In genomic region chr14:25508757-25509139, GRCm38 (mm10) we compare ENCODE assay signal across 11 mouse cellular contexts. TPM values are rescaled to one million over a fixed set of nuclear protein-coding genes. Genes with fewer than 3 reads are reported as not detected.
DNase-seq lines count a peak whose midpoint lies in the region; ATAC-seq lines count a peak whose summit lies in the region.
"Had no signal": no experiment of that assay in that cellular context is flagged by ENCODE, and none has a peak within 500 bp of the region (broad histone marks: within the 10 kb centered on the region; RNA-seq: fewer than 3 reads in every experiment).

No protein-coding gene starts in this region.

- DNase-seq in heart, adult 11 months, result peak; percentile 97
- DNase-seq in heart, postnatal 25 days (ENCODE audit: low spot score), result no peak
- peak; percentile 61 to 82 for DNase-seq in heart, postnatal 10 days
- DNase-seq in left cerebral cortex, postnatal 36 days (ENCODE audit: low spot score in 2 of 2), result no peak
- DNase-seq in cerebellum, postnatal 10 days, result no peak

- no peak for ATAC-seq in heart, embryonic 11.5 days (replicated peaks; ENCODE audit: insufficient number of reproducible peaks, low FRiP score, low TSS enrichment)
- no peak for ATAC-seq in liver, embryonic 12.5 days
- no peak for ATAC-seq in CD4-positive, CD25-positive, alpha-beta regulatory T cell, adult 4 months

- no peaks in the 10 kb centered on the region for H3K27me3 ChIP-seq in heart, embryonic 11.5 days (ENCODE audit: control insufficient read depth, insufficient read depth, low read length)
- no peaks in the 10 kb centered on the region for H3K27me3 ChIP-seq in liver, embryonic 12.5 days (replicated peaks)
- H3K27me3 ChIP-seq: megakaryocyte, embryonic 14.5 days; neural tube, embryonic 15.5 days had no signal

- H3K4me2 ChIP-seq in heart, embryonic 11.5 days, result 0 out of 2 replicates have a peak overlapping the region, but pooled peaks have one; percentile 15
- H3K4me2 ChIP-seq in liver, embryonic 12.5 days, result no peak overlapping the region
- H3K4me2 ChIP-seq: neural tube, embryonic 15.5 days had no signal

- no peak overlapping the region for H3K9ac ChIP-seq in heart, embryonic 11.5 days (ENCODE audit: low read depth, low read length)
- H3K9ac ChIP-seq in liver, embryonic 12.5 days, result no peak overlapping the region
- H3K9ac ChIP-seq: neural tube, embryonic 15.5 days had no signal

- H3K4me3 ChIP-seq in heart, embryonic 11.5 days (ENCODE audit: low read depth, low read length), result no peak overlapping the region
- no peak overlapping the region for H3K4me3 ChIP-seq in liver, embryonic 12.5 days
- H3K4me3 ChIP-seq: embryonic facial prominence, embryonic 10.5 days; megakaryocyte, embryonic 14.5 days; neural tube, embryonic 15.5 days had no signal

- no peaks in the 10 kb centered on the region for H3K9me3 ChIP-seq in heart, embryonic 11.5 days (replicated peaks; ENCODE audit: control insufficient read depth, low read length)
- no peaks in the 10 kb centered on the region for H3K9me3 ChIP-seq in liver, embryonic 12.5 days (replicated peaks)
- H3K9me3 ChIP-seq: embryonic facial prominence, embryonic 10.5 days; megakaryocyte, embryonic 14.5 days; neural tube, embryonic 15.5 days had no signal

- 42% methylated on average over 5 of the region's 5 CpGs for WGBS in heart, embryonic 11.5 days (ENCODE audit: insufficient replicate concordance)
- WGBS in liver, embryonic 12.5 days (ENCODE audit: insufficient replicate concordance), result 68% methylated on average over 5 of the region's 5 CpGs

- peaks cover 5% of the 10 kb centered on the region for H3K36me3 ChIP-seq in heart, embryonic 11.5 days (ENCODE audit: control insufficient read depth, insufficient read depth, low read length)
- H3K36me3 ChIP-seq in liver, embryonic 12.5 days, result peaks cover 34% of the 10 kb centered on the region

- H3K27ac ChIP-seq in heart, embryonic 11.5 days (ENCODE audit: low read depth, low read length), result peak overlapping the region; percentile 87
- peak overlapping the region; percentile 8; the same call in 1 of the 2 replicates for H3K27ac ChIP-seq in liver, embryonic 12.5 days
- H3K27ac ChIP-seq: embryonic facial prominence, embryonic 10.5 days; neural tube, embryonic 15.5 days had no signal

- intact Hi-C loops in heart, postnatal 25 days (cut with DNase I), result no loop called here
- intact Hi-C loops in heart, postnatal 10 days (cut with DNase I), result no loop called here
- intact Hi-C loops in left cerebral cortex, postnatal 36 days (cut with DNase I), result no loop called here

- peaks cover 97% of the 10 kb centered on the region for H3K4me1 ChIP-seq in heart, embryonic 11.5 days (ENCODE audit: control insufficient read depth, insufficient read depth, low read length)
- H3K4me1 ChIP-seq in liver, embryonic 12.5 days, result peaks cover 77% of the 10 kb centered on the region

RNA-seq across cellular contexts. Expression of gene Zmiz1, which starts 49.8 kb away (rescaled TPM):
- 10 to 100 TPM; 40.2 to 49.9 TPM for total RNA-seq in heart, postnatal 25 days (2021)
- 34.9 and 36.2 TPM in 2 replicates for polyA plus RNA-seq in heart, embryonic 11.5 days (2014; fragmentation: Nextera tagmentation; extraction: Ambion mirVana)
- 10 to 100 TPM; 70.9 to 72.0 TPM for total RNA-seq in heart, postnatal 10 days (2021)
- polyA plus RNA-seq in liver, embryonic 12.5 days (2016; fragmentation: Nextera tagmentation; extraction: Ambion mirVana), result 9.1 and 10.2 TPM in 2 replicates
- 10 to 100 TPM; 21.2 to 34.3 TPM for polyA plus RNA-seq in CD4-positive, CD25-positive, alpha-beta regulatory T cell, adult 4 months (2017; shearing (Covaris generic))
- 100 to 1,000 TPM in 1 of 2 experiments, 10 to 100 TPM in 1; 83.9 to 111 TPM for total RNA-seq in left cerebral cortex, postnatal 36 days (2021)

Comparison
In these comparisons a context has a peak if more than half of its experiments do, and no peak if none do; other contexts are left out.
1. DNase-seq: peak in heart, adult 11 months (single experiment) and heart, postnatal 10 days (2 of 2); none in heart, postnatal 25 days (single experiment), left cerebral cortex, postnatal 36 days (0 of 2) and cerebellum, postnatal 10 days (0 of 2).